Comparison of ENCODE assay signal across 22 mouse cellular contexts in genomic region chr19:48128089-48128488, GRCm38 (mm10).
DNase-seq lines count a peak whose midpoint lies in the region; ATAC-seq and TF ChIP-seq lines count a peak whose summit lies in the region.
"Had no signal": no experiment of that assay in that cellular context is flagged by ENCODE, and none has a peak within 500 bp of the region (broad histone marks: within the 10 kb centered on the region; RNA-seq: fewer than 3 reads in every experiment).

No protein-coding gene starts in this region.

- ATAC-seq in kidney, postnatal 0 days (replicated peaks; ENCODE audit: low FRiP score, low read depth), result no peak
- no peak for ATAC-seq in limb, embryonic 11.5 days (ENCODE audit: insufficient number of reproducible peaks, low FRiP score, low TSS enrichment, low read depth)
- ATAC-seq in inflammation-experienced regulatory T-cells, adult 6 months, result no peak
- no peak for ATAC-seq in megakaryocyte progenitor cell, adult 5-6 weeks (replicated peaks; ENCODE audit: poor library complexity)
- ATAC-seq: forebrain, postnatal 0 days; intestine, embryonic 16.5 days; Patski had no signal

- H3K4me3 ChIP-seq in kidney, postnatal 0 days (replicated peaks; ENCODE audit: low read depth, low read length), result no peak overlapping the region
- H3K4me3 ChIP-seq in limb, embryonic 11.5 days (ENCODE audit: low read depth, low read length), result no peak overlapping the region
- H3K4me3 ChIP-seq: heart, embryonic 10.5 days; limb, embryonic 13.5 days; liver, embryonic 15.5 days; myocyte had no signal

- TF ChIP-seq CTCF in kidney, postnatal 0 days (IDR thresholded peaks at IDR 0.05; ENCODE audit: low read depth), result no peak

- DNase-seq in kidney, postnatal 0 days (ENCODE audit: low spot score), result peak; percentile 17
- no peak for DNase-seq in kidney, postnatal 10 days
- peak; percentile 43 to 53 for DNase-seq in right cerebral cortex, adult 2 months (ENCODE audit: low spot score in 2 of 2)
- DNase-seq in right cerebral cortex, postnatal 4 days, result no peak
- peak; percentile 23 for DNase-seq in limb, embryonic 11.5 days (ENCODE audit: low spot score)
- DNase-seq in thymus, postnatal 14 days, result no peak
- DNase-seq: adrenal gland, postnatal 36 days; B cell, adult 2 months; cerebellum, postnatal 25 days; forebrain, postnatal 0 days; gastrocnemius, postnatal 10 days; kidney, postnatal 14 days; lung, postnatal 10 days had no signal

- H3K4me2 ChIP-seq in kidney, postnatal 0 days (ENCODE audit: low read length), result no peak overlapping the region
- no peak overlapping the region for H3K4me2 ChIP-seq in limb, embryonic 11.5 days (ENCODE audit: low read depth, severe bottlenecking)
- H3K4me2 ChIP-seq: limb, embryonic 13.5 days; liver, embryonic 15.5 days; midbrain, embryonic 11.5 days had no signal

- no peaks in the 10 kb centered on the region for H3K9me3 ChIP-seq in kidney, postnatal 0 days (replicated peaks; ENCODE audit: low read length)
- H3K9me3 ChIP-seq in limb, embryonic 11.5 days (ENCODE audit: control insufficient read depth, low read length), result no peaks in the 10 kb centered on the region
- H3K9me3 ChIP-seq: heart, embryonic 10.5 days; limb, embryonic 13.5 days; liver, embryonic 15.5 days had no signal

- H3K27ac ChIP-seq in kidney, postnatal 0 days, result no peak overlapping the region
- no peak overlapping the region for H3K27ac ChIP-seq in limb, embryonic 11.5 days (replicated peaks; ENCODE audit: low read depth, low read length)
- H3K27ac ChIP-seq: heart, embryonic 10.5 days; limb, embryonic 13.5 days; liver, embryonic 15.5 days had no signal

- H3K9ac ChIP-seq in kidney, postnatal 0 days (ENCODE audit: low read depth, low read length), result no peak overlapping the region
- no peak overlapping the region for H3K9ac ChIP-seq in limb, embryonic 11.5 days (ENCODE audit: low read length)
- H3K9ac ChIP-seq: forebrain, postnatal 0 days; limb, embryonic 13.5 days; liver, embryonic 15.5 days had no signal

- no peaks in the 10 kb centered on the region for H3K36me3 ChIP-seq in kidney, postnatal 0 days (ENCODE audit: insufficient read depth, low read length)
- no peaks in the 10 kb centered on the region for H3K36me3 ChIP-seq in limb, embryonic 11.5 days (ENCODE audit: control insufficient read depth, insufficient read depth, low read length)
- H3K36me3 ChIP-seq: heart, embryonic 10.5 days; limb, embryonic 13.5 days; liver, embryonic 15.5 days had no signal

- H3K4me1 ChIP-seq in kidney, postnatal 0 days (replicated peaks; ENCODE audit: insufficient read depth, low read length), result no peaks in the 10 kb centered on the region
- peaks cover 3% of the 10 kb centered on the region; the same call in 1 of the 2 replicates for H3K4me1 ChIP-seq in limb, embryonic 11.5 days (ENCODE audit: control insufficient read depth, insufficient read depth, low read length)
- H3K4me1 ChIP-seq: heart, embryonic 10.5 days; liver, embryonic 15.5 days had no signal

- H3K27me3 ChIP-seq in kidney, postnatal 0 days (ENCODE audit: insufficient read depth, low read length), result no peaks in the 10 kb centered on the region
- no peaks in the 10 kb centered on the region for H3K27me3 ChIP-seq in limb, embryonic 11.5 days (ENCODE audit: control insufficient read depth, insufficient read depth, low read length)
- H3K27me3 ChIP-seq: limb, embryonic 13.5 days; liver, embryonic 15.5 days had no signal

- WGBS in kidney, postnatal 0 days, result 26% methylated on average over 12 of the region's 12 CpGs
- 24% methylated on average over 12 of the region's 12 CpGs for WGBS in limb, embryonic 11.5 days

Comparison
In these comparisons a context has a peak if more than half of its experiments do, and no peak if none do; other contexts are left out.
1. DNase-seq: peak in kidney, postnatal 0 days (single experiment), right cerebral cortex, adult 2 months (2 of 2) and limb, embryonic 11.5 days (single experiment); none in kidney, postnatal 10 days (single experiment), right cerebral cortex, postnatal 4 days (single experiment) and thymus, postnatal 14 days (single experiment).